8 mouse cellular contexts compared by ENCODE assay signal in the genomic region with DNA sequence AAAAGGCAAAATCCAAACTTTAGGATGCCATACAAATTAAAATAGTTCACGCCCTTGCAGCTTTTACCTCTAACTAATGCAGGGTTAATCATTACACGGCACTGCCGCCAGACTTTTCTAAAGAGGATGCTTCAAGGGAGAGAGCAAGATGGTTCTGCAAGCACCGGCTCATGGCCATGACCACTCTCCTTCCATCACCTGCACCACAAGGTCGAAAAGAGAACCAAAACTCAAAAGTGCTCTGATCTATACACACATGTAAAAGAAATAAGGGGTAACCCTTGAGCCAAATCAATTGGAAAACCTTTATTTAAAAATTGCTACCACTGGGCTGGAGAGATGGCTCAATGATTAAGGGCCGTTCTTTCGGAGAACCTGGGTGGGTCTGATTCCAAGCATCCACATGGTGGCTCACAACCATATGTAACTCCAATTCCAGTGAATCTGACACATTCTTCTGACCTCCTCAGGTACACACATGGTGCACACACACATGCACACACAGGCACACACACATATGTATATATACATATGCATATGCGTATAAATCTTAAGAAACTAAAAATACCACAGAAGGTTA. TPM values are rescaled to one million over a fixed set of nuclear protein-coding genes. Genes with fewer than 3 reads are reported as not detected.
DNase-seq lines count a peak whose midpoint lies in the region; ATAC-seq and TF ChIP-seq lines count a peak whose summit lies in the region.

No protein-coding gene starts in this region.

- H3K4me3 ChIP-seq in gastrocnemius, adult 2 months, result peak overlapping the region; percentile 96
- H3K4me3 ChIP-seq in neural tube, embryonic 11.5 days (ENCODE audit: low read depth, low read length), result no peak overlapping the region
- peak overlapping the region; percentile 78 for H3K4me3 ChIP-seq in liver, embryonic 15.5 days (replicated peaks)

- no peaks in the 10 kb centered on the region for H3K27me3 ChIP-seq in neural tube, embryonic 11.5 days (ENCODE audit: control insufficient read depth, insufficient read depth, low read length)
- peaks cover 6% of the 10 kb centered on the region; the same call in 1 of the 2 replicates for H3K27me3 ChIP-seq in liver, embryonic 15.5 days

- no peak for ATAC-seq in neural tube, embryonic 11.5 days (ENCODE audit: insufficient read depth, low FRiP score, low TSS enrichment)
- no peak for ATAC-seq in liver, embryonic 15.5 days (ENCODE audit: insufficient read depth)

- H3K9ac ChIP-seq in neural tube, embryonic 11.5 days (ENCODE audit: low read length), result no peak overlapping the region
- H3K9ac ChIP-seq in liver, embryonic 15.5 days, result no peak overlapping the region

- H3K4me2 ChIP-seq in neural tube, embryonic 11.5 days (ENCODE audit: low read depth), result peak overlapping the region; percentile 94
- H3K4me2 ChIP-seq in liver, embryonic 15.5 days, result peak overlapping the region; percentile 98

- no peaks in the 10 kb centered on the region for H3K36me3 ChIP-seq in neural tube, embryonic 11.5 days (ENCODE audit: control insufficient read depth, insufficient read depth, low read length)
- H3K36me3 ChIP-seq in liver, embryonic 15.5 days (replicated peaks), result no peaks in the 10 kb centered on the region

- H3K4me1 ChIP-seq in neural tube, embryonic 11.5 days (ENCODE audit: control insufficient read depth, insufficient read depth, low read length), result peaks cover 2% of the 10 kb centered on the region; the same call in 1 of the 2 replicates
- H3K4me1 ChIP-seq in liver, embryonic 15.5 days (replicated peaks), result peaks cover 37% of the 10 kb centered on the region

- DNase-seq in gastrocnemius, adult 2 months, result no peak
- DNase-seq in gastrocnemius, postnatal 25 days, result no peak
- DNase-seq in neural tube, embryonic 11.5 days (ENCODE audit: low spot score), result no peak
- no peak for DNase-seq in neural tube, embryonic 10.5 days (ENCODE audit: extremely low spot score, low spot score)
- no peak for DNase-seq in adrenal gland, postnatal 4 days (ENCODE audit: low spot score in 2 of 2)
- no peak for DNase-seq in right cerebral cortex, postnatal 4 days
- DNase-seq in ovary, postnatal 36 days (ENCODE audit: low spot score), result no peak

- H3K27ac ChIP-seq in gastrocnemius, adult 2 months, result no peak overlapping the region
- no peak overlapping the region for H3K27ac ChIP-seq in neural tube, embryonic 11.5 days (ENCODE audit: low read depth, low read length)
- no peak overlapping the region for H3K27ac ChIP-seq in liver, embryonic 15.5 days (replicated peaks)

- TF ChIP-seq CTCF in gastrocnemius, adult 2 months (IDR thresholded peaks at IDR 0.05), result no peak

- WGBS in neural tube, embryonic 11.5 days, result 63% methylated on average over 8 of the region's 8 CpGs
- 68% methylated on average over 8 of the region's 8 CpGs for WGBS in liver, embryonic 15.5 days (ENCODE audit: insufficient replicate concordance)

- intact Hi-C loops in gastrocnemius, adult 2 months (cut with DNase I), result loop anchor here (2.0 kb wide), 1 partner anchor 29 kb away; a partner anchor contains a TSS

- H3K9me3 ChIP-seq in neural tube, embryonic 11.5 days (ENCODE audit: control insufficient read depth, low read length), result no peaks in the 10 kb centered on the region
- no peaks in the 10 kb centered on the region for H3K9me3 ChIP-seq in liver, embryonic 15.5 days (replicated peaks)

RNA-seq across cellular contexts. Expression of a gene that starts 29.3 kb away (rescaled TPM):
- 10 to 100 TPM; 59.1 to 71.0 TPM for total RNA-seq in gastrocnemius, adult 2 months (2021)
- total RNA-seq in gastrocnemius, postnatal 25 days (2021), result 10 to 100 TPM; 50.6 to 53.5 TPM
- 24.6 and 33.5 TPM in 2 replicates for polyA plus RNA-seq in neural tube, embryonic 11.5 days (2014; fragmentation: Nextera tagmentation; extraction: Ambion mirVana)
- polyA plus RNA-seq in liver, embryonic 15.5 days (2015; fragmentation: Nextera tagmentation; extraction: Ambion mirVana), result 6.7 and 7.5 TPM in 2 replicates
- 10 to 100 TPM; 44.2 to 44.3 TPM for total RNA-seq in adrenal gland, postnatal 4 days (2021)

RNA-seq across cellular contexts. Expression of a gene that starts 29.4 kb away (rescaled TPM):
- total RNA-seq in gastrocnemius, adult 2 months (2021), result 10 to 100 TPM; 29.2 to 32.7 TPM
- total RNA-seq in gastrocnemius, postnatal 25 days (2021), result 10 to 100 TPM; 26.6 to 37.5 TPM
- polyA plus RNA-seq in neural tube, embryonic 11.5 days (2014; fragmentation: Nextera tagmentation; extraction: Ambion mirVana), result 115 and 118 TPM in 2 replicates
- polyA plus RNA-seq in liver, embryonic 15.5 days (2015; fragmentation: Nextera tagmentation; extraction: Ambion mirVana), result 23.8 and 26.5 TPM in 2 replicates
- total RNA-seq in adrenal gland, postnatal 4 days (2021), result 10 to 100 TPM; 67.8 to 74.0 TPM
